Mouse (Mus musculus): ENCODE data around the gene Pgc.

Pgc gene

GRCm38 (mm10) chr17:47777141-47777540 is 50.5 kb downstream of the Pgc start:
- ATAC-seq (ENCODE audit: insufficient number of reproducible peaks, low FRiP score, low TSS enrichment), result no peak

- no peak for ATAC-seq (ENCODE audit: insufficient number of reproducible peaks, low FRiP score, low TSS enrichment)
Measured at GRCm38 (mm10) chr17:47780470-47780869, 53.8 kb downstream of the Pgc start.

GRCm38 (mm10) chr17:47782486-47782885 is 55.8 kb downstream of the Pgc start:
- ATAC-seq (ENCODE audit: insufficient number of reproducible peaks, low FRiP score, low TSS enrichment), result no peak

GRCm38 (mm10) chr17:47783445-47784223 is 57.0 kb downstream of the Pgc start:
- no peak for ATAC-seq (ENCODE audit: insufficient number of reproducible peaks, low FRiP score, low TSS enrichment)
